Mouse (Mus musculus) gastrocnemius, postnatal 25 days (tissue): ENCODE results near the gene Klb. TPM values are rescaled to one million over a fixed set of nuclear protein-coding genes. Genes with fewer than 3 reads are reported as not detected.

Experiments used
- DNase-seq: peaks from one replicate; pipeline ENCODE4 v3.0.0; 2022
- total RNA-seq, 2 experiments: library from RNA; stranded (reverse); gene quantifications; 1 replicate in 1 of 2; 2 replicates in 1 of 2; pipeline ENCODE4 v1.2.3; 2021

Klb gene
- total RNA-seq, 2 experiments from 2014 or later, result 0.18 to 0.64 TPM

DNA sequence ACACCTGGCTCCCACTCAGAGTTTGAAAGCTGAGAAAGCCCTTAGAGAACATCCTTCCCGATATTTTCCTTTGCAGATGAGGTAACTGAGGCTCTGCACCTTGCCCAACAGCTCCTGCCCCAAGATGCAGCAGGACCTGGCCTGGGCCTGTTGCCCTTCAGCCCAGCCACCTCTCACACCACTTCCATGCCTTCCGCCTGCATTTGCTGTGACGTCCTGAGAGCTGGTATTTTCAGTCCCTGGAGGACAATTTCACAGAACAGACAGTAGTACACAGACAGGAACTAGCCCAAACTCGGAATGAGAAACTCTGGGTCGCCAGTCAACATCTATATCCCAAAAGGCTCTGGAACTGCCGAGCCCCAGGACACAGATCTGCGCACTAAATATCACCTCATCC lies 26.6 kb downstream of the Klb start:
- DNase-seq, result no peak

DNA sequence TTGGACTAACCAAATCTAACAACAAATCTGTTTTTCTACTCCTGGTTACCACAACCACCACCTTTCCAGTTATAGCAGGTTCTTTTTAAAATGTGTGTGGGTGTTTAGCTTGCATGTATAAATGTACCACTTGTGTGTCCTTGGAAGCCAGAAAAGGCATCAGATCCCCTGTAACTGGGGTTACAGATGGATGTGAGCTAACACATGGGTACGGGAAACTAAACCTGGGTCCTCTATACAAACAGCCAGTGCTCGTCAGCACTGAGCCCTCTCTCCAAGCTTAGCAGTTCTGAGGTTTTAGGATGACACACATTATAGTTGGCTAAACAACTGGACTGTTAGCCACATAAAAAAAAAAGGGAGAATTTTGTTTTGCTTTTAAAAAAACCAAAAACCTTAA lies 37.6 kb downstream of the Klb start:
- no peak for DNase-seq

DNA sequence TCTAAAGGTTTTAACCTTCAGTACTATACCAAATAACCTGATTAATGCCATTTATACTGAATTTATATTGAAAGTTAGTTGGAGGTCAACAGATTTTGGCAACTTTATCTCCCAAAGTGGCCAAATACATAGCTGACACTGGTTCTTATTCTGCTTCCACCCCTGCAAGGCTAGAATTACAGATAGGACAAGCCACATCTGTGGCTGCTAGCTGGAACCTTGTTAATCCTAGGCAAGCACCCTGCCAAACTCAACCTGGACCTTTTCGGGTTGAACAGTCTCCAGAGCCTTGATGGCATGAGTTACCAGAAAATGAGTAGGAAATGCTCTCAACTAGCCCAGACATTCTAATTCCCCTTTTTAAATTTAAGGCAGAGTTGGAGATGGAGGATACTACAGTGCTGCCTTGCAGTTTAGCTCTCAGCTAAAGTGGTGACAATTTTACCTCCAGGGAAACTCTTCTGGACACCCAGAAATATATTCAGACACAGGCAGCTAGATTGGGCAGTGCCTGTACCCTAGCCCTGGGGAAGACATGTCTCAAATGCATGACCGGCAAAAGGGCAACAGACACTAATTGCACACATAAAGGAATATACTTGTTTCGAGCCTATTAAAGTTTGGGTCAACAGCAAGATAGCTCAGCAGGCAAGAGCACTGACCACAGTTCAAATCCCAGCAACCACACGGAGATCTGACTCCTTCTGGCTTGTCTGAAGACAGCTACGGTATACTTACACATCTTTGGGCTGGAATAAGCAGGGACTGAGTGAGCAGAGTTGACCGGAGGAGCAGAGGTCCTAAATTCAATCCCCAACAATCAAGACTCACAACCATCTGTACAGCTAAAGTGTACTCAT lies 39.1 kb downstream of the Klb start:
- no peak for DNase-seq

DNA sequence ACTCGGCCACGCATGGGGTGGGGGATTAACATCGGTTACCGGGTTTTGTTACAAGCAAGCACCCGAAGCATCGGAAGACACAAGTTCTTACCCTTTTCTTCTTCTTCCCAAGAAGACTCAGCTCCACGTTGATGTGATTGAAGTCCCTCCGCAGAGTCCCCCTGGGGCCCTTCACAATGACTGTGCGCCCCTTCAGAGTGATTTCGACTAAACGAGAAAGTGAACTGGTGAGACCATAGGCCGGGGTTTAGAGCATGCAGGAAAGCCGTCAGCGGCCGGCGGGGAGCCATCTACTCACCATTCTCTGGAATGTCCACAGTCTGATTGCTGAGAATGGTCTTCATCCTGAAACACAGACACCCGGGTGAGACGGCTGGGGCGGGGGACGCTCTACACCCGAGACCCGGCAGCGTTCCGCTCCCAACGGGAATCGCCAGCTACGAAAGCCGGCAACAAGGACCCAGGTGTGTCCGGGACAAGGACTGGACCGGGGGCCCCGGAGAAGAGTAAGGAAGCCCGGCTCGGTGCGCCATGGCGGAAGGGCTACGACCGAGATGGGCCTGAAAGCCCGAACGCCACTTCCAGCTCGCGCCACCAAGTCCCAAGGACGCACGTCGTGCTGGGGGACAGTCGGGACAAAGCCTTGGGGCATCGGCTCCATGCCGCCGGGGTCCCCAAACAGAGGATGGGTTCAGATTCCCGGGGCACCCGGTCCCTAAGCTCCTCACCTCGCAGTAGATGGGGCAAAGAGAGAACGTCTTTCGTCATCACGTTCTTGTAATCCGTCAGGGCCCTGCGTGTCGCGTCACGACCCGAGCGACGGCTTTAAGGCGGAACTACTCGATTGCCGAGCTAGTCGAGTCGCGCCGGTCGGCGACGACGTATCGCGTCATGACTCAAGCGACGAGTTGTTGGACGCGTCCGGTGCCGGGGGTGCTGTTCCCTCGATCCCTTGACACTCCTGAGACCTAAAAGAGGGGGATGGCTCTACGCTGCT lies 42.8 kb downstream of the Klb start, which contains the start of the genes Rpl9 and Lias:
TSS of gene Rpl9 (minus strand) at position 797 of the 997 bp plus-strand sequence.
TSS of gene Lias (plus strand) at position 850 of the 997 bp plus-strand sequence.
- peak; percentile 96 for DNase-seq

DNA sequence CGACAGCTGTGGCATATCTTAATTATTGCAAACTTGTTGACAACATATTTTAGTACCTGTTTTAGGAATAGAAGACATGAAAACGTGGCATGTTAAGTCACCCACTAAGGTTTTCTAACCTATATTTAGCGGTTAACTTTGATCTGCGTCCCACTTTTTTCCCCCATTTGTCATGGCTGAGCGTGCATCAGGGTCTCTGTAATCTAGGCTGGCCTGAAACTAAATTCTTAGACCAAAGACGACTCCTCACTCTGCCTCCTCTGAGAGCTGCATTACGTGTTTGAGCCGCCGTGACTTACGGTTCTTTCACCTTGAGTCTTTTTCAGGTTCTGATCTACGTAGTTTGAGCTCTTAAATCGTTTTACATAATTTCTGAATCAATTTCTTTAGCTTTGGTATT lies 43.6 kb downstream of the Klb start:
- no peak for DNase-seq

DNA sequence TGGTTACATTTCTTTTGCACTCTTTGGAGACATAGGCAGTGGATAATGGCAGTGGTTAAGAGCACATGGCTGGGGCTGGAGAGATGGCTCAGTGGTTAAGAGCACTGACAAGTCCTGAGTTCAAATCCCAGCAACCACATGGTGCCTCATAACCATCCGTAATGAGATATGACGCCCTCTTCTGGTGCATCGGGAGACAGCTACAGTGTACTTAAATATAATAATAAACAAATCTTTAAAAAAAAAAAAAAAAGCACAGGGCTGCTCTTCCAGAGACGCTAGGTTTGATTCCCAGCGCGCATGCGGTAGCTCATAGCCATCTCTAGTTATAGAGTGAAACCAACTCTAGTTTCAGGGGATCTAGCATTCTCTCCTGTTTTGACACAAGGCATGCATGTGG lies 46.3 kb downstream of the Klb start:
- no peak for DNase-seq

DNA sequence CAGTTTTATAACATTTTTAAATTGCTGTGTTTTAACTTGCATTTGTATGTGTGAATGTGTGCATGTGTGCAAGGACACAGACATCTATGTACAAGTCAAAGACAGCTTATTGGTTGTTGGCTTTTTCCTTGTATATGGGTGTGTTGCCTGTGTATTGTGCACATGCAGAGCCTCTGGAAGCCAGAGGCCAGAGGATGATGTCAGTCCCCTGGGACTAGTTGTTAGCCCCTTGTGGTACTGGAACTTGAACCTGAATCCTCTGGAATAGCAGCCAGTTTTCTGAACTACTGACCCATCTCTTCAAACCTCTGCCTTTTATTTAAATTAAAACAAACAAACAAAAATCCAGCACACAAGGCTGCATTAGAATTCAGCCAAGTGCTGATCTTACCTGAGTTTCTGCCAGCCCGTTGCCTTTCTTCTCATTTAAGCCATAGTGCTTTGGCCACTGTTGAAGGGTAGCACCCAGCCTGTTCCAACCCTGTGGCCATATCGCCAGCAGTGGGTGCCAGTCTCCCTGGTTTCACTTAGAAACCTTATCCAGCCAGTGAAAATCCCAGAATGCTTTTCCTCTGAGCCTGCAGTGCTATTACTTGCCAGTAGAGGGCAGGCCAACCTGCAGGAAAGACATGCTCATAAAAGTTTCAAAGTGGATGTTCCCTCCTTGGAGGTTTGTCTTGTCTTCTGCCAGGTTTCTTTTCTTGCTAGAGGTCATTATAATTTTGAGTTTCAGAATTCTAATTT lies 53.3 kb downstream of the Klb start:
- DNase-seq, result peak; percentile 61

DNA sequence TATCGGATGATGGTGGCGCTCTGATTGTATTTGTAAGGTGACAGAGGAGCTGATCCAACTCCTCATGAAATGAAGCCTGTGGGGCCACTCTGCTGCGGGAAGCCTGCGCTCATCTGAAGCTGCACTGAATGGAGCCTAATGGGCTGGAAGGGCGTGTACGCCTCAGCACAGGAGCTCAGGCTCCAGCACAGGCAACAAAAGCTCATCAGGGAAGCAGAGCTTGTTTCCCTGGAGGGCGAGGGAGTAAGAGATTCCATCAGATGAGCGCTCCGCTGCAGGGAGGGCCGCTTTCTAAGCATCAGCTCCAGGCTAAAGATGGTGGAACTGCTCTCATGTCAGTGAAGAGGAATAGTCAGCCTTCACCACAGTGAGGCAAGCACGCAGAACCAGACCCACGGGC lies 59.9 kb downstream of the Klb start:
- DNase-seq, result no peak

DNA sequence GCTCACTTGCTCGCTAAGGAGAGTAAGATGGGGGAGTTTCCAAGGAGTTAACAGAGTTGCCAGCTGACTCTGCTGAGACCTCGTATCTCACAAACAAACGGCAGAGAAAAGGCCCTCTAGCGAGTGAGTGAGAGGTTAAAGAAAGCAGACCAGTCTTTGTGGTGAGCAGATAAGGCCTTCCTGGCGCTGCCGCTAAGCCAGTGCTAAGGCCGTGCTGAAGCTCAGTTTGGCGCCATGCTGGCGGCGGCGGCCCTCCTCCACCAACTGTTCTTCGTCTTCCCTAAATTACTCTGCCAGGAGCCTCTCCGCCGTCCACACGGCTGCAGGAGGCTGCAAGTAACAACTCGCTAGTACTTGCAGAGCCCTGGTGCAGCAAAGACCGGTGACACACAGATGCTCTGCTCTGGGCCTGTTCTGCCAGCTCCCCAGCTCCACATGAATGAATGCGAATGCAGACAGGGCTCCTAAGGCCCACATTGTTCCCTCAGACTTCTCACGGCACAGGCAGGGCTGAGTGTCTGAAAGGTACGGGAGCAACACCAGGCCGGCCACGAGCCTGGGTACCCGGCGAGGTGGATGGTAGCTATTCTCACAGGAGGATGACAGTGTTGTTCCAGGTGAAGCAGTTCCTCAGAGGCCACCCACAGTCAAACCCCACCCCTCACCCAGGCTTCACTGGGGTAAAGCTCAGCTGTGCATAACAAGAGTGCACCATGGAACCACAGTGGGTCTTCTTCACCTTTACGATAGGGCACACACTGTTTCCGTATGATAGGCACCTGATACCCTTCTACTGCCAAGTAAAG lies 67.7 kb downstream of the Klb start:
- no peak for DNase-seq

DNA sequence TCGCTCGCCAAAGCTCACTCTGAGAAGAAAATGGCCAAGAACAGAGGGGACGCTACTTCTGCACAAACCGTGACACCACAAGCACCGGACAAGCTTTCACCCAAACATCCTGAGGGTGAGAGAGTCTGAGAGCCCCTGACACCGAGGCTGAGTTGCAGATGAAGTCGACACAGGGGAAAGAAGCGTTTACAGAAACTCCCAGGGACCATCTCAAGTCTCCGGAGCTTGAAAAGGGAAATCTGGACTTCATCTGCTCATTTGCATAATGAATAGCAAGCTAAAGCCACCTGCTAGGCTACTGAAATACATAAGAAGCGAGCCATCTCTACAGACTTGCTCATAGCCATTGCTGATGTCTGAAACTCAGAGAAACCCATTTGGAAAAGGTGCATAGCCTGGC lies 71.0 kb downstream of the Klb start:
- DNase-seq, result no peak

DNA sequence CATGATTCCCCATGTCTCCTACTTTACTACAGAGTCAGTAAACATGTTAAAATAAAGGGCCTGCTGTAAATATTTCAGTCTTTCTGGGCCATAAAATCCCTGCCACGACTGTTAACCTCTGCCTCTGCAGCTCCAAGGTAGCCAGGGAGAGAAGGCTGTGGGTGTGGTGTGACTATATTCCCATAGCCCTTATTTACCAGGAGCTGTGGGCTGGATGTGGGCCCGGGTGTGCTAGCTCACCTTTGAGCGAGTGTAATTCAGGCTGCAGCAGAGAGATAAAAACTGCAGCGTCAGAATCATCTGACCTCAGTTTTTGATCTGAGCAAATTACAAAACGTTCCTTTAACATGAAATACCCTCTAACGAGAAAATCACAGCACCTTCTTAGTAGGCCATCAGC lies 72.7 kb downstream of the Klb start:
- DNase-seq, result no peak

DNA sequence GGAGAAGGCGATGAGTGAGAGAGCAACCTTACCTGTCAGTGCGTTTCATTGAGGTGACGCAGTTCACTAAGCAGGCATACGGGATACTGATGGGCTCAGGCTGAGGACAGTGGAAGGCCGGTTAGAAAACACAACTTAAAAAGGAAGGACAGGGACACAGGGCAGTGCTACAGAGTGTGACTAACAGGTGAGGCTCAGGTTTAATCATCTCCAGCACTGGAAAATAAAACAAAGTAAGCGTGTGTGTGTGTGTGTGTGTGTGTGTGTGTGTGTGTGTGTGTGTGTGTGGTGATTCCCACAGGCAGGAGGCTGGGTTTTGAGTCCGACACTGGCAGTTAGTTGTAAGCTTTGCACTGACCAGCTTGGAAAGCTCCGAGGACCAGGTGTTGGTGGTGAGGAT lies 74.7 kb downstream of the Klb start:
- no peak for DNase-seq

DNA sequence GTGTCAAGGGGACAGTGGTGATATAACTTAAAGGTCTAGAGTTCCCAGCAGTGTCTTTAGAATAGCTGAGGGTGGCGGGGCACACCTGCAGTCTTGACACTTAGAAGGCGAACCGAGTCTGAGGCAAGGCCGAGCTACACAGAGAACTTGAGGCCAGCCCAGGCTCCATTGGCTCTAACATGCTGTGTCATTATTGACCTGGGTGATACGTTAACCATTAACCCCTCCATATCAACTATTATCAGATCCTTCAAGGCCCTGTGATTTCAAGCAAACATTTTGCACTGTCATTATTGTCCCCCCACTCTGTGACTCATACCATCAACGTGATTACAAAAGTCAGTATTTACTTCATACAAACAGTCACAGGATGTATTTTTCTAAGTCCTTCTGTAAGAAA lies 76.1 kb downstream of the Klb start:
- DNase-seq, result no peak

DNA sequence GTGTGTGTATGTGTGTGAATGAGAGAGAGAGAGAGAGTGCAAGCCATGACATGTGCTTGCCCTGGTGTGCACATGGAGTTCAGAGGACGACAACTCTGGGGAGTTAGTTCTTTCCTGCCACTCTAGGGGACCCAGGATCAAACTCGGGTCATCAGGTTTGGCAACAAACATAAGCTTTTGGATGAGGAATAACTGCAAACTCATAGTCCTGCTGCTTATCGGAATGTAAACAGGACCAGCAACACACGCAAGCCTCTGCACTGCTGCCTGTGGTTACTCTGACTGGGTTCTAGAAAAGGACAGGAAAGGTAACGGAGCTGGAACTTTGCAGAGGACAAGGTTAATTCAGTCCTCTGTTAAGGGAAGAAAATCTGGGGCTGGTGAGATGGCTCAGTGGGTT lies 77.1 kb downstream of the Klb start:
- no peak for DNase-seq

DNA sequence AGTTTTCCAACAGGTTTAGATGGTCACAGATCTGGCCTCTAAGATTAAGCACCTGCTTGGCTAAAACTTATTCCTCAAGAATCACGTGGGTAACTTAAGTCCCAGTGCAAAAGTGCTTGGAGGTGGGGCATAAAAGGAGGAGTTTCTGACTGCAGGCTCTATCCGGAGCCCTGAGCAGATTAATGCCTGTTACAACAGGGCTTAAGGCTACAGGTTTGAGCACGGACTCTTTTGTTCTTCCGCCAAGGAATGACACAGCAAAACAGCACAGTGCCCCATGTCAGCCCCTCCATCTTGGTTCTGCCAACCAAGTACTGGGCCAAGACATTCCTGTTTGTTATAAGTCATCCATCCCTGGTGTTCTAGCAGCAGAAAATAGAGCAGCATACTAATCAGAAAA lies 80.2 kb downstream of the Klb start:
- no peak for DNase-seq

DNA sequence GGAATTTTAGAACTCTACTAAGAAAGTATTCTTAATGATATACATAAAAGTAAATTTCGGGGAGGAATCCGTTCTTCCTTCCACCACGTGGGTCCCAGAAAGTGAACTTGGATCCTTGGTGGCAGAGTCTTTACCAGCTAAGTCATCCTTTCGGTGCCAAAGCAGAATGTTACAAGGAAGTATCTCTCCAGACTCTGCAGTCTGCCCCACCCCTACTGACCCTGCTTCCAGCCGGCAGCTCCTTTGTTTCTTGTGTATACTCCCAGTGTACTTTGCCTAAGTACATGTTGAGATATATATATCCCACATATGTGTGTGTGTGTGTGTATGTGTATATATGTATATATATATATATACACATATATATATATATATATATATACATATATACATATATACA lies 81.3 kb downstream of the Klb start:
- no peak for DNase-seq

Other genes with a start within 250 kb of the Klb start
- gene Klhl5, start 240.8 kb upstream of the Klb start, total RNA-seq, result 1 to 10 TPM; 6.5 to 6.8 TPM
- gene Wdr19, start 148.6 kb upstream of the Klb start, total RNA-seq, result 1 to 10 TPM; 1.9 to 2.0 TPM
- 10 to 100 TPM; 18.3 to 20.5 TPM for gene Rfc1, start 12.6 kb upstream of the Klb start, total RNA-seq
- gene Rpl9, start 43.1 kb downstream of the Klb start, total RNA-seq, result 100 to 1,000 TPM; 487 to 495 TPM
- 10 to 100 TPM; 37.2 to 42.7 TPM for gene Lias, start 43.2 kb downstream of the Klb start, total RNA-seq
- gene Ugdh, start 87.6 kb downstream of the Klb start, total RNA-seq, result 10 to 100 TPM in 1 of 2 experiments, 1 to 10 TPM in 1; 9.4 to 14.8 TPM
- gene Gm43552, start 144.5 kb downstream of the Klb start, total RNA-seq, result 1 to 10 TPM in 1 of 2 experiments, not detected in 1; 2.6 TPM
- 10 to 100 TPM; 33.5 to 34.6 TPM for gene Smim14, start 188.9 kb downstream of the Klb start, total RNA-seq
- gene Ube2k, start 188.9 kb downstream of the Klb start, total RNA-seq, result 10 to 100 TPM; 59.0 to 60.3 TPM